Mouse (Mus musculus) E14TG2a.4 (cell line): ENCODE data around the gene Psmb10.

ENCODE experiments used
- CTCF ChIP-seq: conservative IDR thresholded peaks from 2 replicates; pipeline ENCODE4 v1.5.1; 2014; ENCODE audit warnings: low read length
- NANOG ChIP-seq: IDR thresholded peaks from 2 replicates; pipeline ENCODE4 v1.6.1; 2014; ENCODE audit warnings: borderline replicate concordance, low read length, mixed read lengths
- POU5F1 ChIP-seq: IDR thresholded peaks from 2 replicates; pipeline ENCODE4 v1.6.1; 2014; ENCODE audit warnings: low read length, borderline replicate concordance

GRCm38 (mm10) chr8:105981146-105981545 lies 42.9 kb upstream of the Psmb10 start:
- TF ChIP-seq CTCF (no peak), POU5F1 (no peak), NANOG (no peak)
